Mouse (Mus musculus) layer of hippocampus, adult 11-12 months (tissue): ENCODE measurements around the gene Rap1a.

Experiments used
- DNase-seq: peaks from one replicate; pipeline ENCODE4 v3.0.0; 2022; ENCODE audit warnings: low spot score

The Rap1a gene

DNA sequence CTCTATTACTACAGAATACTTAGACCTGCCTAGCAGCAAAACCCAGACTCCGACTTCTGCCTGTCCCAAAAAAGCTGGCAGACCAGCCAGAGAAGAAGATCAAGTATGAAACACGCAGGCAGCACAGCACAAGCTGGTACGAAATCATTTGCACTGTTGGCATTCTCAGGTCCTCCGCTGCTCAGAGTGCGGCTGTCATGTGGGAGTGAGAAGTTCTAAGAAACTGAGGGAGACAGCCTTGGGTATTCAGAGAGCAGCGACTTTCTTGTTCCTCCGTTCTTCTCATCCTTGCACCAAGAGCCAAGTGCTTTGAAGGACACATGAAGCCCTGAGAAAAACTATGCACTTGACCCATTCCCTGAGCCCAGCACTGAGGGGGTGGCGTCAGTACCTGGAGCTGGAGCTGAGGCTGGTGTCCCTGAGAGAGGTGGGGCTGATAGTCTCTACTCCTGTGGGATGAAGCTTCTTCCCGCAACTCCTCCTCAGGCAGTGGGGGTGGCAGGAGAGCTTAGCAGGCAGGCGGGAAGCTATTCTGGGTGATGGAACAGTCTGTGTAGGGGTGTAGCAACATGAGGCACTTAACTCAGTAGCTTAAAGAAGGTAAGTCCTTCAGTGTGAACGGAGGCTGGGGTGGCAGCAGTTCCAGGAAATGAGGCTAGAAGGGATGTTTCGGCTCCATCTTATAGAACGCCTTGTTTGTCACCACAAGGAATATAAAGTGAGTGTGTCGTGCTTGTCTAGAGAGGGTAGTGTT, 107.6 kb downstream of the Rap1a start:
- peak; percentile 66 for DNase-seq

- DNase-seq, result no peak
These were observed 112.6 kb downstream of the Rap1a start for GRCm38 (mm10) chr3:105688536-105688935.

DNA sequence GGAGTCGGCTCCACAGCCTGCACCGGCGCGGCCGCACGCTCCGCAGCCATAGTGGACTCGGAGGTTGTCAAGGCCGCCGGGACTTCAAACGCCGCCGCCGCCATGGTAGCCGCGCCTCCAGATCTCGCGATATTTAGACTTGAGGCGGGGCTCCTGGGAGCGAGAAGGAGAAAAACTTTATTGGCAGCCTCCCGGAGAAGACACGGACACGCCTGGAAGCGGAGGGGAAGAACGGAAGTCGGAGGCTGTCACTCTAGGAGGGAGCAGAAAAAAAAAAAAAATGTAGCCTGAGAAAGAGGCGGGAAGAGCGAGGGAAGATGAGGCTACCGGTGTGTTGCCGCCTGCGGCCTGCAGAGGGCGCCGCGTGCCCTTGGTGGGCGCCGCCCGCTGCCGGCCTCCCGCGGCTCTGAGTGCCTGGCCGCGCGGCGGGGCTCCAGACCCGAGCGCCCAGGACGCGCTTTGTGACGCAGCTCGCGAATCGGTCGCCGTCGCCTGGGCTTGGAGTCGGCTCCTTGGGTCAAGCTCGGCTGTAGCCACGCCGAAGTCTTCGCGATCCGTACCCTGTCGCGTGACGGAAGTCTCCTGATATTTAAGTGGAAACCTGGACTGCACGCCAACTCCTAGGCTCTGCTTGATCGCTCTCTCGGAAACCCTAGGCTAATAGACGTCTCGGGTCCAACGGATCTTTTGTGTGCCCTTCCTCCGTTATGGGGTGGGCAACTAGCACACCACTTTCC, 113.6 kb downstream of the Rap1a start, which contains the start of gene Ddx20:
Gene Ddx20 (minus strand): TSS at position 251 of the 737 bp plus-strand sequence.
- DNase-seq, result peak; percentile 94

GRCm38 (mm10) chr3:105686394-105687323, 114.5 kb downstream of the Rap1a start:
- no peak for DNase-seq

GRCm38 (mm10) chr3:105680346-105680745, 120.8 kb downstream of the Rap1a start:
- no peak for DNase-seq
